Mouse (Mus musculus) stomach, embryonic 14.5 days (tissue): ENCODE data around the gene Tbxas1. TPM values are rescaled to one million over a fixed set of nuclear protein-coding genes. Genes with fewer than 3 reads are reported as not detected.

Source experiments
- ATAC-seq: fragments of 200-750 bp; cut with Nextera tagmentation; 2 replicates; pipeline ENCODE4 v1.8.0; 2017; ENCODE audit warnings: low read depth, moderate TSS enrichment; ENCODE audit not compliant: insufficient number of reproducible peaks, insufficient read depth, low FRiP score
- H3K27ac ChIP-seq: fragments of 300-500 bp; sonication (generic); 2 replicates; pipeline ENCODE4 v1.5.1; 2014; ENCODE audit warnings: mild to moderate bottlenecking, low read length, moderate library complexity, mixed read lengths
- H3K27me3 ChIP-seq: fragments of 300-500 bp; sonication (generic); 2 replicates; pipeline ENCODE4 v1.6.1; 2014; ENCODE audit warnings: low read length, control low read depth, mixed read lengths; ENCODE audit not compliant: control insufficient read depth, insufficient read depth
- H3K36me3 ChIP-seq: fragments of 300-500 bp; sonication (generic); 2 replicates; pipeline ENCODE4 v1.6.1; 2014; ENCODE audit warnings: mild to moderate bottlenecking, control low read depth, low read length, moderate library complexity, mixed read lengths; ENCODE audit not compliant: control insufficient read depth, insufficient read depth
- H3K4me1 ChIP-seq: fragments of 300-500 bp; sonication (generic); 2 replicates; pipeline ENCODE4 v1.6.1; 2014; ENCODE audit warnings: low read length, control low read depth, mixed read lengths; ENCODE audit not compliant: control insufficient read depth, insufficient read depth
- H3K4me2 ChIP-seq: fragments of 300-500 bp; sonication (generic); replicated peaks from 2 replicates; pipeline ENCODE4 v1.6.1; 2014; ENCODE audit warnings: low read depth, low read length, control low read depth
- H3K4me3 ChIP-seq: fragments of 300-500 bp; sonication (generic); 2 replicates; pipeline ENCODE4 v1.5.1; 2014; ENCODE audit warnings: low read depth, low read length, control low read depth
- H3K9ac ChIP-seq: fragments of 300-500 bp; sonication (generic); replicated peaks from 2 replicates; pipeline ENCODE4 v1.6.1; 2014; ENCODE audit warnings: low read depth, mild to moderate bottlenecking, control low read depth, low read length, moderate library complexity, mixed read lengths
- H3K9me3 ChIP-seq: fragments of 300-500 bp; sonication (generic); 2 replicates; pipeline ENCODE4 v1.6.1; 2016; ENCODE audit warnings: low read depth, low read length, control low read depth; ENCODE audit not compliant: control insufficient read depth
- WGBS: fragments of 180-500 bp; shearing (Covaris S2); extraction: QIAGEN DNeasy Blood & Tissue Kit; methylation state at CpG from one replicate; pipeline ENCODE4 v1.1.7; 2014; 5-methylcytosine and 5-hydroxymethylcytosine counted together
- polyA plus RNA-seq: library from polyadenylated mRNA; unstranded; fragments of >200 nt; fragmentation: Nextera tagmentation; extraction: Ambion mirVana; gene quantifications from 2 replicates; pipeline ENCODE4 v1.2.1, GENCODE M21; 2014

The Tbxas1 gene
- polyA plus RNA-seq, 1 experiment from 2014 or later = 3.3 TPM

DNA sequence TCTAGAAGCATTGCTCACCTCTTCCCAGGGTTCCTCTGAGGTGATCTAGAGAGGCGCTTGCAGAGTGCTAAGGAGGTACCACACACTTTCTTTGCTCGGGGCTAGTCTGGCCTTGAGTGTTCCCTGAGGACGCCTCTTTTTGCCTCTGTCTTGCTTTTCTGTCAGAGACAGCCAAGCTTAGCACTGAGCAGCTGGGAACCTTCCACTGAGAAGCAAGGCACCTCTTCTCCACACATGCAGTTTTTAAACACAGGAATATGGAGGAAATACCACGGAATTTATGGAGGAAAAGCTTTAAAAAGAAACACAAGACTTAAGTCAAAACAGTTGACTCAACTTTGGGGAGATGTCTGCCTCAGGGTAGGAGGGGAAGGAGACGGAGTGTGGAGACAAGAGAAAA, 40.6 kb downstream of the Tbxas1 start:
- Histone ChIP-seq H3K36me3 (no peaks in the 10 kb centered on the region), H3K9ac (no peak overlapping the region), H3K4me3 (no peak overlapping the region), H3K9me3 (no peaks in the 10 kb centered on the region), H3K4me1 (peaks cover 17% of the 10 kb centered on the region), H3K4me2 (no peak overlapping the region), H3K27ac (peak overlapping the region; percentile 75; the same call in 1 of the 2 replicates), H3K27me3 (no peaks in the 10 kb centered on the region)
- no peak for ATAC-seq
- 39% methylated on average over 5 of the region's 5 CpGs for WGBS

DNA sequence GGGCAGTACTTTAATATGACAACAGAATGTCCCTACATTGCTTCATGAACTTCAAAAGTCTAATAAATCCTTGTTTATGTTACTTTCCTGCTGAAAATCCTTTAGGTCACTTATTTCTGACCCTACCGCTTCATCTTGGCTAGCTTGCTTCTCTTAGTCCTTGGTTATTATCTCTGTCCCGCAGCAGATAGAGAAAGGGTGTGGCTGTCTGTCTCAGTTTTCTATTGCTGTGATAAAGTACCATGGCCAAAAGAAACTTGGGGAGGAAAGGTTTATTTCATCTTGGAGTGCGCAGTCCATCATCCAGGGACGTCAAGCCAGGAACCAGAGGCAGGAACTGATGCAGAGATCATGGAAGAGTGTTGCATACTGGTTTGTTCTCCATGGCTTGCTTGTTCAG, 41.4 kb downstream of the Tbxas1 start:
- ATAC-seq = no peak
- Histone ChIP-seq H3K4me2 (no peak overlapping the region), H3K36me3 (no peaks in the 10 kb centered on the region), H3K9me3 (no peaks in the 10 kb centered on the region), H3K9ac (no peak overlapping the region), H3K27ac (no peak overlapping the region), H3K4me3 (no peak overlapping the region), H3K4me1 (peaks cover 17% of the 10 kb centered on the region), H3K27me3 (no peaks in the 10 kb centered on the region)
- WGBS = 58% methylated on average over 4 of the region's 4 CpGs

DNA sequence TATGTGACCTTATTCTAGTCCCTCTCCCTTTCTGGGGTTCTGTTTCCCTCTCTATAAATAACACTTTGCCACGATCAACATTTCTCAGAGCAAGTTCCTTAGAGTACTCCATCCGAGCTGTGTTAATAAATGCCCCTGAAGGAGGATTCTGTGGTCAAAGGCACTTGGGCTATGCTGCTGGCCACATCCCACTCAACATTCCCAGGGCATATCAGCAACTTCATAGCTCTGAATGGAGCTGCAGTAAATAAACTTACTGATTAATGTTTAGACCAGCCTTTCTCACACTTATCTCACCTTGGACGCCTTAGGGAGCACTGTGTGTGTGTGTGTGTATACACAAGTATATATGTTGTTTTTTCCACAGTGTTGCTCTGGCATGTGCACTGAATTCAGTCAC, 42.2 kb downstream of the Tbxas1 start:
- no peaks in the 10 kb centered on the region for H3K27me3 ChIP-seq
- no peak for ATAC-seq
- H3K36me3 ChIP-seq = no peaks in the 10 kb centered on the region
- H3K4me3 ChIP-seq = no peak overlapping the region
- H3K9me3 ChIP-seq = no peaks in the 10 kb centered on the region
- WGBS = 48% methylated on average over 3 of the region's 3 CpGs
- peaks cover 14% of the 10 kb centered on the region for H3K4me1 ChIP-seq
- no peak overlapping the region for H3K9ac ChIP-seq
- H3K4me2 ChIP-seq = no peak overlapping the region
- H3K27ac ChIP-seq = no peak overlapping the region

DNA sequence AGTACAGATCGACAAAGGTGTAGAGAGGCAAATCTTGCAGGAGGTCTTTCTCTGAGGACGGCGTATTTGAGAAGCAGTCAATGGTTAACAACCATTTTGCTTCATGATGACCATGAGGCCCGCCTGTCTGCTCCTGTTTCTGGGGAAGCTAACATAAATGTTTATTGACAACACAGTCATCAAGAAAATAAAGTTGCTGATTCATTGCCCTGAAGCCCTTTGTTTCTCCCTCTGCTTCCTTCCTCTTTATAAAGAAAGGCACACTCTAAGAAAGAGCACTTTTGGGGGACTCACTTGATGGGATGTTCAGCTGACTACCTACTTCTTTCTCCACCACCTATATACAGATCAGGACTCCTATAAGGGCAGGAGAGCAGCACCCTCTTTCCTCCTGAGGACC, 43.5 kb downstream of the Tbxas1 start:
- no peak for ATAC-seq
- H3K27ac ChIP-seq = peak overlapping the region; percentile 80; the same call in 1 of the 2 replicates

DNA sequence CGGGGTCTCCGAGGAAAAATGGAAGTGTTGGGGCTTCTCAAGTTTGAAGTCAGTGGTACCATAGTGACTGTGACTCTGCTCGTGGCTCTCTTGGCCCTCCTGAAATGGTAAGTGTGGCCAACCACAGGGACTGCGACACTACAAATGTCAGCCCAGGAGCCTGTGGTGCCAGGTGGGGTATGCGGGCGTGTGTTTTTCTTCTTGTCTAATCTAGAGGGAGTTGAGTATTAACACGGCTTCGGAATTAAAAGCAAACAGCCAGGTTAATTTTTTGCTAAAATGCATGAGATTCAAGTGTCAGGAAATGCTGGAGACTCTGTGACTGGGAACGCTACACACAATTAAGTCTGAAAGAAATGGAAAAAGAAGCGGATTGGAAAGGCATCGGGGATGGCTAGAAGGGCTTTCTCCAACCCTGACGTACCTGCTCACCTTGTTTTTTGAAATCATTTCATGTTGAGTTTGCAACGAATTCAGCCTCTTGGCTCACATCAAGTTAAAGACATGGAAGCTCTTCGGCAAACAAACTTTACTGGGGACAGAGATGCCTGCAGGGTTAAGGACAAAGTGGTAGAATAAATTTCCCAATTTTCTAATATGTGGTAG, 44.0 kb downstream of the Tbxas1 start:
- peak overlapping the region; percentile 80 for H3K27ac ChIP-seq

More for the DNA sequence above, 43.5 kb downstream of the Tbxas1 start:
- no peaks in the 10 kb centered on the region for H3K9me3 ChIP-seq
- H3K9ac ChIP-seq = no peak overlapping the region
- H3K36me3 ChIP-seq = no peaks in the 10 kb centered on the region
- H3K27me3 ChIP-seq = no peaks in the 10 kb centered on the region
- WGBS = 79% methylated on average over 4 of the region's 4 CpGs
- H3K4me2 ChIP-seq = no peak overlapping the region
- H3K4me1 ChIP-seq = peaks cover 13% of the 10 kb centered on the region
- H3K4me3 ChIP-seq = no peak overlapping the region

DNA sequence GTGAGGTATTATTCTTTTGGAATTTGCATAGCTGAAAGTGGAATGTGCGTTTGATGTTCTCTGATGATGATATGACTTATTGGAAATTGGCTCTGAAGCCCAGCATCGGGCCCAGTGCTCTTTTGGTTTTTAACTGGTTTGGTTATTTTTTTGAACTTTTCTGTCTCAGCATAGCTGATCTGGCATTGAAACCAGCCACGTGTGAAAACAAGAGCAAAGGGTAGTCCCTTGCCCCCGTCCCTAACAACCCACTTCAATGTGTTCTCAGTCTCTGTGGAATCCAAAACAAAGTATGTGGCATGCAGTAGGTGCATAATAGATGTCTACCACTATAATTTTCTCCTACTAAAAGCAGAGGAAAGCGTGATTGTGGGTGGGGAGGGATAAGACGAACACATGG, 44.9 kb downstream of the Tbxas1 start:
- ATAC-seq = no peak
- H3K9me3 ChIP-seq = no peaks in the 10 kb centered on the region
- no peak overlapping the region for H3K4me2 ChIP-seq
- H3K27me3 ChIP-seq = no peaks in the 10 kb centered on the region
- H3K4me3 ChIP-seq = no peak overlapping the region
- peak overlapping the region; percentile 80; the same call in 1 of the 2 replicates for H3K27ac ChIP-seq
- no peak overlapping the region for H3K9ac ChIP-seq
- H3K4me1 ChIP-seq = peaks cover 11% of the 10 kb centered on the region
- WGBS = 80% methylated on average over 6 of the region's 6 CpGs
- H3K36me3 ChIP-seq = no peaks in the 10 kb centered on the region

More for the DNA sequence above, 44.0 kb downstream of the Tbxas1 start:
- no peak overlapping the region for H3K9ac ChIP-seq
- H3K4me1 ChIP-seq = peaks cover 12% of the 10 kb centered on the region
- H3K36me3 ChIP-seq = no peaks in the 10 kb centered on the region
- WGBS = 73% methylated on average over 14 of the region's 14 CpGs
- H3K4me3 ChIP-seq = no peak overlapping the region
- H3K27me3 ChIP-seq = no peaks in the 10 kb centered on the region
- no peak; the same call in 1 of the 2 replicates for ATAC-seq
- H3K4me2 ChIP-seq = peak overlapping the region; percentile 18; the same call in 1 of the 2 replicates
- H3K9me3 ChIP-seq = no peaks in the 10 kb centered on the region

DNA sequence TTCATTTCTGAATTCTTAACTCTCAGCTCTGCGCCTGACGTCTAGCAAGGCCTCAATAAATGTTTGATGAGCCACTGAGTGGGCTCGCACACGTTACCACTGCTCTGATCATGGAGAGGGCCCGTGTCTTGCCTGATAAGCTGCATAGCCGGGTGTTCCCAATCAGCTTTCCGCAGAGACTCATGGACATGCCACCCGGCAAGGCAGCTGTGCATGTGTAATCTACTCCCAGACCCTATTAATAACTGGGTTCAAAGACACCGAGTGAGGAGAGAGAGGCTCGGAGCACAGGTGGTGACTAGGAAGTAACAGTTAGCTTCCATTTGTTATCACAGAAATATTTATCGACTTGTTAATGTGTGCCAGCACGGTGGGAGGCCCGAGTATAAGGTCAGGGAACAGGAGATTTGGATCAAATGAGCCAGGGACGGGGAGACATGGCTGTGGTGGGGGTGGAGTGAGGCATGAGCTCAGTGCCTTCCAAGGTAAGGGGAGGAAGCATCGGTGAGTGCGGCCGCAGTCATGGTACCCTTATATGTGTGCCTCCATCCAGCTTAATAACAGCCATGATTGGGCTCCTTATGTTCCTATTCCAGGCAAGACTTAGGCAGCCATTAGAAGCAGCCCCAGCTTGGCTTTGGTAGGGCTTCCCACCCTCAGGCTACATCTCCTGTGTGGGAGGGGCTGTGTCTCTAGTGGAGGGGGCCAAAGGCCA, 46.0 kb downstream of the Tbxas1 start:
- peak overlapping the region; percentile 74; the same call in 1 of the 2 replicates for H3K27ac ChIP-seq
- no peaks in the 10 kb centered on the region for H3K27me3 ChIP-seq
- no peaks in the 10 kb centered on the region for H3K36me3 ChIP-seq
- 39% methylated on average over 17 of the region's 17 CpGs for WGBS
- H3K4me2 ChIP-seq = no peak overlapping the region
- H3K9ac ChIP-seq = no peak overlapping the region
- peak; percentile 72 for ATAC-seq
- no peak overlapping the region for H3K4me3 ChIP-seq
- H3K4me1 ChIP-seq = peaks cover 5% of the 10 kb centered on the region; the same call in 1 of the 2 replicates
- H3K9me3 ChIP-seq = no peaks in the 10 kb centered on the region

DNA sequence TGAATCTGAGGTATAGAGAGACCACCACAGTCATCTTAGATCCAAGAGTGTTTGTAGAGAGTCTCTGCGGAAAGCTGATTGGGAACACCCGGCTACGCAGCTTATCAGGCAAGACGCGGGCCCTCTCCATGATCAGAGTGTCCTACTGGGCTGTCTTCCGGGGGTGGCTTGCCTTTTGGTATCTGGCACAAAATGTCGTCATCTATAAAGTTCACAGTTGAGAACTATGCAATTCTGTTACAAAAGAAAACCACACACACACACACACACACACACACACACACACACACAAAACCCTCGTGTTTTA, 46.6 kb downstream of the Tbxas1 start:
- 86% methylated on average over 8 of the region's 8 CpGs for WGBS

More for the DNA sequence above, 46.6 kb downstream of the Tbxas1 start:
- no peak for ATAC-seq
- Histone ChIP-seq H3K27ac (no peak overlapping the region; the same call in 1 of the 2 replicates), H3K4me1 (peaks cover 5% of the 10 kb centered on the region; the same call in 1 of the 2 replicates), H3K27me3 (no peaks in the 10 kb centered on the region), H3K9ac (no peak overlapping the region), H3K36me3 (no peaks in the 10 kb centered on the region), H3K4me2 (no peak overlapping the region), H3K4me3 (no peak overlapping the region), H3K9me3 (no peaks in the 10 kb centered on the region)
